Mouse (Mus musculus) layer of hippocampus, postnatal 25 days (tissue): ENCODE data around the gene Ddx17. TPM values are rescaled to one million over a fixed set of nuclear protein-coding genes. Genes with fewer than 3 reads are reported as not detected.

Source experiments
- microRNA-seq, 2 experiments: library from miRNA; unstranded; fragments of <30 nt; microRNA quantifications; one replicate each; pipeline ENCODE4 v1.2.0; 2021
- total RNA-seq, 2 experiments: library from RNA; stranded (reverse); gene quantifications; 2 replicates each; pipeline ENCODE4 v1.2.3; 2021

The Ddx17 gene
- total RNA-seq, 2 experiments from 2014 or later, result 275 to 348 TPM

Small RNA genes within 50 kb of the gene (microRNA-seq; reads per million reads assigned to microRNA genes)
- gene Gm27903, result 0 reads per million in 2 experiments

Other genes starting within 250 kb of the Ddx17 start
- gene Pla2g6, start 218.4 kb downstream of the Ddx17 start, total RNA-seq, result 10 to 100 TPM; 24.2 to 24.3 TPM
- gene Maff, start 200.1 kb downstream of the Ddx17 start, total RNA-seq, result 1 to 10 TPM in 1 of 2 experiments, under 1 TPM in 1; 0.61 to 1.0 TPM
- gene Tmem184b, start 143.2 kb downstream of the Ddx17 start, total RNA-seq, result 10 to 100 TPM; 54.2 to 55.4 TPM
- 100 to 1,000 TPM; 110 to 121 TPM for gene Csnk1e, start 91.2 kb downstream of the Ddx17 start, total RNA-seq
- 10 to 100 TPM; 85.0 to 86.9 TPM for gene Kcnj4, start 41.5 kb downstream of the Ddx17 start, total RNA-seq
- gene Kdelr3, start 30.3 kb downstream of the Ddx17 start, total RNA-seq, result under 1 TPM; 0.37 to 0.68 TPM
- gene Dmc1, start 58.4 kb upstream of the Ddx17 start, total RNA-seq, result under 1 TPM; 0.57 to 0.92 TPM
- gene Fam227a, start 112.2 kb upstream of the Ddx17 start, total RNA-seq, result 10 to 100 TPM in 1 of 2 experiments, 1 to 10 TPM in 1; 6.0 to 11.5 TPM
- 10 to 100 TPM; 51.8 to 54.2 TPM for gene Cby1, start 112.5 kb upstream of the Ddx17 start, total RNA-seq
- gene Tomm22, start 124.1 kb upstream of the Ddx17 start, total RNA-seq, result 100 to 1,000 TPM; 100 to 107 TPM
- 10 to 100 TPM; 49.4 to 53.2 TPM for gene Josd1, start 141.2 kb upstream of the Ddx17 start, total RNA-seq
- 10 to 100 TPM; 46.2 to 52.6 TPM for gene Gtpbp1, start 144.1 kb upstream of the Ddx17 start, total RNA-seq
- 10 to 100 TPM; 23.5 to 23.7 TPM for gene Sun2, start 195.8 kb upstream of the Ddx17 start, total RNA-seq
- gene Dnal4, start 231.1 kb upstream of the Ddx17 start, total RNA-seq, result 10 to 100 TPM; 53.0 to 59.4 TPM